Mouse (Mus musculus) liver, postnatal 0 days (tissue): Measurements from ENCODE around the gene Lsmem1.

ENCODE experiments used
- CTCF ChIP-seq: sonication (generic); IDR thresholded peaks from 2 replicates; pipeline ENCODE4 v1.5.1; 2016; ENCODE audit warnings: antibody characterized with exemption, low read depth
- EP300 ChIP-seq: IDR thresholded peaks from 2 replicates; pipeline ENCODE4 v1.6.1; 2016; ENCODE audit warnings: antibody characterized with exemption, low read depth, mild to moderate bottlenecking

GRCm38 (mm10) chr12:40222251-40223081 is 23.2 kb upstream of the Lsmem1 start:
- TF ChIP-seq CTCF = no peak
- no peak for TF ChIP-seq EP300
